Comparison of ENCODE assay signal across 21 mouse cellular contexts in the genomic region with DNA sequence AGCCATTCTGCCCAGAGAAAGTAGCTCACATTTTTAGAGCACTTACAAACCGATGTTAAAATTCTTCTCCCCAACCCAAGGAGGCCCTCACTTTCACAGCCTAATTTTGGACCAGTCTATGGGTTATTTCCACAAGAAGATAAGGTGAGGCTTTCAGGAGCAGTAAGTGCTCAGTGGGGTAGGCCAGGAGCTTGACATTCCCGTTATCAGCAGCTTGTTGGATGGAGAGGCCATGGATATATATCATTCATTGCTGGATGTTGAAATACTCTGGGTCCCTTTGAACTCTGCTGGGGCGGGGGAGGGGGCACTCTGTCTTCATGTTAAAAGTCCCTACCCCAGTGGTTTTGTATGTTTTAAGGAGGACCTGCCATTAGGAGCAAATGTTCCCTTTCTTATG.
"Had no signal": no experiment of that assay in that cellular context is flagged by ENCODE, and none has a peak within 500 bp of the region (broad histone marks: within the 10 kb centered on the region; RNA-seq: fewer than 3 reads in every experiment).

No protein-coding gene starts in this region.

- H3K4me1 ChIP-seq: neural tube, embryonic 13.5 days had no signal

- H3K9ac ChIP-seq: limb, embryonic 13.5 days; liver, embryonic 12.5 days; liver, embryonic 15.5 days; lung, embryonic 15.5 days; midbrain, embryonic 13.5 days; neural tube, embryonic 13.5 days had no signal

- H3K27me3 ChIP-seq: limb, embryonic 13.5 days; liver, embryonic 12.5 days; liver, embryonic 15.5 days; lung, embryonic 15.5 days; megakaryocyte, embryonic 14.5 days; neural tube, embryonic 13.5 days had no signal

- H3K9me3 ChIP-seq: limb, embryonic 10.5 days; limb, embryonic 13.5 days; liver, embryonic 12.5 days; liver, embryonic 15.5 days; lung, embryonic 15.5 days; midbrain, embryonic 10.5 days; midbrain, embryonic 13.5 days; neural tube, embryonic 13.5 days had no signal

- H3K4me2 ChIP-seq: limb, embryonic 13.5 days; liver, embryonic 12.5 days; liver, embryonic 15.5 days; lung, embryonic 15.5 days; midbrain, embryonic 13.5 days; neural tube, embryonic 13.5 days had no signal

- ATAC-seq: liver, embryonic 12.5 days; midbrain, embryonic 13.5 days; midbrain, embryonic 16.5 days had no signal

- H3K27ac ChIP-seq: kidney, postnatal 0 days; layer of hippocampus, adult 2 months; limb, embryonic 10.5 days; limb, embryonic 13.5 days; liver, embryonic 12.5 days; liver, embryonic 15.5 days; lung, embryonic 15.5 days; midbrain, embryonic 10.5 days; midbrain, embryonic 13.5 days; neural tube, embryonic 13.5 days had no signal

- DNase-seq: kidney, postnatal 25 days; layer of hippocampus, adult 9-11 months; liver; lung, postnatal 10 days; retina, postnatal 1 day; right cerebral cortex, postnatal 25 days; thymus, adult 18-20 months; thymus, postnatal 36 days had no signal

- H3K4me3 ChIP-seq: layer of hippocampus, adult 2 months; limb, embryonic 10.5 days; limb, embryonic 13.5 days; liver, embryonic 12.5 days; liver, embryonic 15.5 days; lung, embryonic 15.5 days; megakaryocyte, embryonic 14.5 days; midbrain, embryonic 10.5 days; midbrain, embryonic 13.5 days; myocyte; neural tube, embryonic 13.5 days had no signal

- H3K36me3 ChIP-seq: limb, embryonic 10.5 days; limb, embryonic 13.5 days; liver, embryonic 12.5 days; liver, embryonic 15.5 days; lung, embryonic 15.5 days; midbrain, embryonic 10.5 days; midbrain, embryonic 13.5 days; neural tube, embryonic 13.5 days had no signal
